Mouse (Mus musculus): ENCODE data around the gene Hrasls. TPM values are rescaled to one million over a fixed set of nuclear protein-coding genes. Genes with fewer than 3 reads are reported as not detected.

The Hrasls gene
- 0.19 and 0.20 TPM in 2 replicates for polyA plus RNA-seq (2015; fragmentation: Nextera tagmentation; extraction: Ambion mirVana)

DNA sequence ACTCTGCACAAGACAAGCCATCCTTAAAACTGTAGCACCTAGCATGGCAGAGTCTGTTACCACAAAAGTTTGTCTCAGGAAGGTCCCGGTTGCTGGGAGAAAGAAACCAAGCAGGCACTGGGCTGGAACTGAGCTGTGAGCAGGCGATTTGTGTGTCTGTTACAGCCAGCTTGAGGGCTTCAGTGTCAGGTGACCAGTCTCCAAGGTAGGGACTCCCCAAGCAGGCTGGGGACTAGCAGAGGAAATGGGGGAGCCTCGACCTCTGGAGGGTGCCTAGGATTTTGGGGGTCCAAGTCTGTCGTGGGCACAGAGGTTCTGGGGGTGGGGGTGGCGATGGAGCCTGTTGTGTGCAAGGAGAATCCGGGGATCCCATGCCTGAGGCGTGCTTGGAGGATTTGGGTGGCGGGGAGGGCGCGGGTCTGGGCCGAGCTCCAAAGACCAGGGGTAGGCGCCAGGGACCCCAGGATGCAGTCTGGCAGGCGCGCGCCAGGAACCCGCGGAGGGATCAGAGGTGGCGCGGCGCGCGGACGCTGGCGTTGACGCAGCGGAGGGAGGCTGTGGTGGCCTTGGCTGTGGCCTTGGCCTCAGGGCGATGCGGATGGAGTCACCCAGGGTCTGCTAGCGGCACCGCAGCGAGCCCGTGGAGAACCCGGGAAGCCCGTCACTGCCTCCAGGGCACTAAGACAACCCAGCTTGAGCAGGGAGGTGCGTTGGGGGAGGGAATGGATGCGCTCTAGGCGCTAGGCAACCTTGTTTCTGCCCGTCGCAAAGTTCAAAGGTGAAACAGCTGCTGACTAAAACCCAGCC, at the start of gene Hrasls:
TSS of gene Hrasls (plus strand) at position 91 of the 807 bp plus-strand sequence.
- DNase-seq (ENCODE audit: low spot score) = no peak

DNA sequence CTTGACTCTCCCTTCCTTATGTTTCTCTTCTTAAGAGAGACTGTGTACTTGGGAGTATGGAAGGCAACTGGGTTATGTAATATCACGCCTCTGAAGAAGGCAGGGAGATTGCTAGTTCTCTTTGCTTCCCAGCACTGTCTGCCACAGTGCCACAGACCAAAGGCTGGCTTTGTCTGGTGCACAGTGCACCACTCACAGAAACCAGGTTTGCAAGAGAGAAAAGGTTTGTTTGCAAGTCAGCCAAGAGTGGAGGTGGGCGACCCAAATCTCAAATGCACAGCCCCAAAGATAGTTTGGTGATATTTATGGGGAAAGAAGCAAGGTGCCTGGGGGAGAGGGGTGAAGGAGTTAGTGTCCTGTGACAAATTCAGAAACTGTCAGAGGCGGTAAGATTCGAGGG, 47.2 kb upstream of the Hrasls start:
- no peak for DNase-seq (ENCODE audit: low spot score)

DNA sequence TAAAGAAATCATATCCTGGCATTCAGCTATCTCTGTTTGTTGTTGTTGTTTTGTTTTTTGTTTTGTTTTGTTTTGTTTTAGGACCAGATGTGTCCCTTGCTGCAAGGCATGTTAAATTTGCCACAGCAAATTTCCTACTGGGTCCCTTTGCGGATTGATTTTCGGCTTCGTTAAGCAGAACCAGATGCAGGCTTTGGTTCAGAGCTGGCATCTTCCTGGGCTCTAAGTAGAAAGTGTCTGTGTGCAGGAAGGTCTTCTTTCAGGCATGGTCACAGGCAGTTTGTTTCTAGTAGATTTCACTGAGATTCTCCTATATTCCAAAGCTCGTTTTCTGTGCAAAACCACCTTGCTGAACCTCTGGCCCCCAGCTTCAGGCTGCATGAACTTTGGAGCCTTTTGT, 42.4 kb upstream of the Hrasls start:
- DNase-seq (ENCODE audit: low spot score) = no peak

DNA sequence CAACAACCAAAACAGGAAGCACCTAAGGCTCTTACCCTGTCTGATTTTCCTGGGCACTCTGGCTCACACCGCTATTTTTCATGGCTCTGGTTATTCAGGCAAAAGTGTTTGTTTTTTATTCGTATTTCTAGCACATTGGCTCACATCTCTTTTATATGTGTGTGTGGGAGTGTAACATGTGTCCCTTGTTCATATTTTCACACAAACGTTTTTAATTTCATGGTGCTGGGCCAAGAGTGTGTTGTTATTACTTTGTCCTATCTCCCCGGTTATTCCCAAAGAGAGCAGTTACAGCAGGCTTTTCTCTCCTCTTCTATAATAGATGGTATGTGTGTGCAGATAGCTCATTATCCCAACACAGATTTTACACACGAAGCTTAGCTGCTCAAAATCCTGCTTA, 37.8 kb upstream of the Hrasls start:
- no peak for DNase-seq (ENCODE audit: low spot score)

DNA sequence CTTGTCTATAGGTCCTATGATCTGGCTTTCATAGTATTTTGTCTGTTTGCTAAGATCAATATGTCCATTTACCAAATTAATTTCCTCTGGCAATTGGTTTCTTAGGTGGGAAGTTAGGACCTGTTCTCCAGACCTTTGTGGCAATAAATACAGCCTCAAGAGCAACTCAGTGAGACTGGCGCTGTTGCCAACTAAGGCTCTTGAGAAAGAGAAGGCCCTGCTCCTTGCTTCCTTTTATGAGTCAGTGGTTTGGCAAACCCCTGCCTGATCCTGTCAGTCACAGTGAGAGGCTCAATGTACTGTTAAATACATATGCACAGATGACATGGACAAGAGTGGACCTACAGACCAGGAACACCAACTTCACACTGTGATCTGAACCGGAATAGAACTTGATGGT, 36.3 kb upstream of the Hrasls start:
- no peak for DNase-seq (ENCODE audit: low spot score)

DNA sequence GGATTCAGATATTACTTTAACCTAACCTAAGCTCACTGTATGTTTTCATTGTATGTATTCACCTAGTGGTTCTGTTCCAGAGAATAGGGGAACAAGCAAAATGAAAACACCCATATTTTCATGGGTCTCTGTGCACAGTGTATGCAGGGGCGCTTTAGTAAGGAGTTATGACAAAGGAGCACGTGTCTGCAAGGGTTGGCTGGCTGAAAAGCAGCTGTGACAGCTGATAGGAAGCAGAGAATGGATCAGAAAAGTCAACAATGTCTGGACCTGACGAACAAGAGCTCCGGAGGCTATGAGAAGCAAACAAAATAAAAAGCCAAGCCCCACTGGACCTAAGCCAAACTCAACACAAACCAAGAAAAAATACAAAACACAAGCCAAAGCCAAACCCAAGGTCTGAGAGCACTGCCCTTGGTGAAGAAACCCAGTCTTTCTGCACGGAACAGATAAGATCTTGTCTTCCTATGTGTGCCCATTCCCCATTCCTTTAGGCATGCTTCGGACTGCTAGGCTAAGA, 34.6 kb upstream of the Hrasls start:
- DNase-seq (ENCODE audit: low spot score) = no peak

DNA sequence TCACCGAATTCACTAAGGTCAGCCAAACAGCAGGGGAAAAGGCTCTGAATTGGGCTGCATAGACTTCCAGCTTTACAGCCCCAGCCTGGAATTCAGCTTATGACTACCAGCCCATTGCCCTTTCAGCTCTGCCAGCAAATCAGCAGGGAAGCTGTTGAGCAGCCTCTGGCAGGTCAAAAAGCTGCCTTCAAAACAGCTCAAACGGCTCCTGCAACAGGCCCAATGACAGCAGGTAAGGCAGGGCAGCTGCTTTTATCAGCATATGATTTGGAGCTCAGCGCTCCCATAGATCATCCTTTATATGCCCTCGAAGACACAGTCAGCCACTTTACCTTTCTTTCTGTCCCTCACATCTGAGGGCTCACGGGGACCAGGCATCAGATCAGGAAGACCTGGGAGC, 16.6 kb upstream of the Hrasls start:
- DNase-seq (ENCODE audit: low spot score) = no peak

DNA sequence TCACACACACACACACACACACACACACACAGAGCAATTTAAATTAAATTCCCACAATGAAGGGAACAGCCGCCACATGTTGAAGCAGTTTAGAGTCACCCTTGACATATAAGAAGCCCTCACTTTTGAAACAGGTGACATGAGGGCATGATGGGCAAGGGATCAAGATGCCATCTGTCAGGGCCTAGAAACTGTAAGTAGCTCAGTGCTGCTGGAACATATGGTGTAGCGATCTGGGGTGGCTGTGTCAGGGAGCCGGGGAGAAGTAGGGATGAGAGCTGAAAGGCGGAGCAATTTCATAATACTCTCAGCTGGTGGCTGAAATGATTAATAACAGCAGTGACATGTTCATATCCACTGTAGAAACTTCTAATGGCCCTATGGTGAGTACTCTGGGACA, 15.5 kb upstream of the Hrasls start:
- no peak for DNase-seq (ENCODE audit: low spot score)

DNA sequence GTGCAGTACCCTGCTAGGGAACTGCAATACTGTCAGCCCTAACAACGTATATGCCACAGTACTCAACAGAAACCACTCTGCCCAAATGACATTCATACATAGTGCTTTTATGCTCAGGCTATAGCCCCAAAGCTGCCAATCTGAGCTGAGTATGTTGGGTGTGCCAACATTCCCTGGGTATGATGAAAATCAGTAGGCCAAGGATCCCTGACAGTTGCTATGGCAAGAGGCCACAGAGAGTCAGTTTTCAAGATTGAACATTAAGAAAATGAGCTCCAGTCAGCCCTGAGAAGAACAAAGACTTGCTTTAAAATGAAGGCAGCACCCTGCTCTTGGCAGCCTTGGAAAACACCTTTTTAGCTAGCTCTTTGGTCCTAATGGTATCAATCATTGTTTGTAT, 14.3 kb upstream of the Hrasls start:
- no peak for DNase-seq (ENCODE audit: low spot score)

DNA sequence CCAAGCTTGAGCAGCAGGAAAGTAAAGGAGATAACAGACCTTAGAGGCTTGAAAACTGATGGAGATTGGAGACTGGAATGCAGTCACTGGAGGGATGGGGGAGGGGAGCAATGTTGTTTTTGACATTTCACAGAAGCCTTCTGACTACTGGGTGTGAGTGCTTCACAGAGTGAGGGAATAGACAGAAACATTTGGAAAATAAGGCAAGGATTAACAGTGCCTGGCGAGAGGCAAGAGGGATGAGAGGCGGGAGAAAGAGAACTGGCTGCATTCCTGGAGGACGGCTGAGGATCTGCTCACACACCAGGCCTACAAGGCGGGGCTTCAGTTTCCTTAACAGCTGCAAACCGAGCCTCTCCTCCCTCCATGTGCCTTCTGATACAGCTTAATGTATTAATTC, 11.0 kb upstream of the Hrasls start:
- no peak for DNase-seq (ENCODE audit: low spot score)

DNA sequence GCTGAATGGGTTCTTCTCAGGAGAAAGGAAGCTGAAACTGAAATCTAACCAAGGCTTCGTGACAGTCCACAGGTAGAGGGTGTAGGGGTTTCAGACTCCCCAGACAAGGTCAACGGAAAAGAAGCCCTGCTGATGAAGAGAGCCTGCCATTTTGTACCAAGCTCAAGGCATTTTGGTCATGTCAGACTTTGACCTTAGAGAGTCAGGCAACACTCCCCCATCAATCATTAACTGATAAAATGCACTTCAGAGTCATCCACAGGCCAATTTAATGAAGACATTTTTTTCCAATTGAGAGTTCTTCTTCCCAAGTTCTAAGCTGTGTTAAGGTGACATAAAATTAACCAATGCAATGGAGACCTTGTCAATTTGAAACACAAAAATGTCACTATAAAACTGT, 8.3 kb upstream of the Hrasls start:
- DNase-seq (ENCODE audit: low spot score) = no peak

DNA sequence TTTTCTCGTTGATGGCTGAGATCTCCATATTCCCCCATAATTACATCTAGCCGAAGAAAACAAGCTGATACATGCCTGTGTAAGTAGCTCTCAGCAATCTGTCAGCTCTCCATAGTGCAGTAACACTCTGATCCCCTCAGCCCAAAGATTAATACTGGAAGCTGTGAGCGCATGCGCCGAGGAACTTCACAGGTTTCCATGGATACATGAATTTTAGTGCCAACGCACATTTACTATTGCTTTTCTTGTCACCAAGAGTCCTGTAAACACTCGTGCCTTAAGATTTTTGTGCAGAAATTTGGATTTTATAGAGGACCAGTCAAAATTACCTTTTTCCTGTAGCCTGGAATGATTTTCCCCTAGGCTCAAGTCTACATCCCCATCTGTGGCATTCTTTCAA, 4.6 kb upstream of the Hrasls start:
- DNase-seq (ENCODE audit: low spot score) = no peak

DNA sequence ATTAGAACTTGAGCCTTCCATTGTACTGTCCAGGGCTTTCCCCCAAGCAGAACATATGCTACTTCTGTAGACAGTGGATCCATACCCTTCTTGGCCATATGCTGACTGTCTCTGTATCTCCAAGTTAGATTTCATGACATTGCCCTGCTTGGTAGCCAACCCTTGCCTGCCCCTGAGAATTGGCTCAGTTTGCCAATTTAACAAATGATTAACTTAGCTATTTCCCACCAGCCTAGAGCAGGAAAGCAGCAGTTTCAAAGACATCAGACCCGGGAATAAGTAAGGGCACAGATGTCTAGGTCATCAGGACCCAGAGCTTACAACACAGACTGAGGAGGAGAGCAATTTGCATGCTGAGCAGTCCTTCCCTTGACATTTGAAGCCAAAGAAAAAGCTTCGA, 3.9 kb upstream of the Hrasls start:
- DNase-seq (ENCODE audit: low spot score) = no peak

DNA sequence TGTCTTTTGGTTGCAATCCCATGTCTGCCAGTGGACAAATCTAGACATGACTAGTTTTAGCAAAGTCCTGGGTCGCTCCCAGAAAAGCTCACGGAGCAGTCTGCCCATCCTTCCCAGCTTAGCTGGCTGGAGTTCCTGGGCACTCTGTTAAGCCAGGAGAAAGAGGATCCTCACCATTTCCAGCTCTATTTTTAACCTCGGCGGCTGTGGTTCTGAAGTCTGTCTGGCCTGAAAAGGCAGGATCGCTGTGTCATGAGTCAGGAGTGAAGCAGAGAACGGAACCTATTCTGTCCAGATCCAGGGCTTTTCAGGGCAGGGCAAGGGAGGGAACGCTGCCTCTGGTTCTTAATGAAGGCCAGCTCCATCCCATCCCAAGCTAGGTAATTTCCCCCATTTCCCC, 654 bp upstream of the Hrasls start:
- DNase-seq (ENCODE audit: low spot score) = no peak

DNA sequence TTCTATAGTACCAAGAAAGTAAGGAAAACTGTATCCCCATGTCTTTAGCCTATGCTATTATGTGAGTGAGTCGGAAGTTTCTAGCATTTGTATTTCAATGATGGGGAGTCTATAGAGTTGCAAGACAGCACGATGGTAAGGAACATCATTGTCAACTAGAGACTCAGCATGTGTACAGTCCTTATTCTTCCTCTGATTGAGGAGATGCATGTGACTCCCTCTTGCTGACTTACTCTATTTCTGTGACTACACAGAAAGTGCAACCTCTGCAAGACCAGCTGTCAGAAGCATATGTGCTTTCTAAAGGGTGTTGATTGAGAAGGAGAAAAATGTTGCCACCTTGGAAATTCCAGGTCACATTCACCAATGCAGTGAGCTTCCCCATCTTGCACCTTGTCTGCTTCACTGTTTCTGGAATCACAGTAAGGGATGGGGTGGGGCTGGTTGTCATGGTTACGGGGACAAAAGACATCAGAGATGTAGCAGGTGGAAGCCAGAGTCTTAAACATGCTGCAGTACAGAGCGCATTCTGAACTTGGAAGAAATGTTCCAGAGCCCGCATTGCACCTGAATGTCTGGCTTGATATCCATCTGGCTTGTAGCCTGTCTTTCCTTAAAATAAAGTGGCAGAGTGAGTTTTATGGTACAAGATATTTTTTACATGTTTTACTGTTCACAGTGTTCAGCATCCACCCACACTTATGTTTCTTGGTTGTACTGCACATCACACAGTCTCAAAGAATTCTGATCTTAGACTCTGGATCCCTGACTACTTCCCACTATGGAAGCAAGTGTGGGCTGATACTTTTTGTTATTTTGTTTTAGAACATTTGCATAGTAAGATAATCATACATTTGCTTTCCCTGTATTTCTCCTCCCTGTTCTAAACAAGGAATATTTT, 7.2 kb downstream of the Hrasls start:
- no peak for DNase-seq (ENCODE audit: low spot score)

DNA sequence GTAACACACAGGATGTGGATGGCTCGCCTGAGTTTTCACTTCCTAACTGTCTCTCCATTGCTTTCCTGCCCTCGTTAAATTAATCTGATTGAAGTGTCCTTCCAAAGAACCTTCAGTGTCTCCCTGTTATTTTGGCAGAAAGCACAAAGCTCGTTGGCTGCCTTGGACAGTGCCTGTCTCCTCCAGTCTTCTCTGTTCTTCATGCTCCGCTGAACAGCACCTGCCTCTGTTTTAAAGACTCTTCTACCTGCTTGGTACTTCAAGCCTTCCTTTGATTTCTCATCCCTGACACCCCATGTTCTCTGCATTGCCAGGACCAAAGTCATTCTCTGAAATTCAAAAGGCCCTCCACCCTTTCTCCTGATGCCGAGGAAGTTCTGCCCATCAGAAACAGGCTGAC, 26.5 kb downstream of the Hrasls start:
- DNase-seq (ENCODE audit: low spot score) = no peak

DNA sequence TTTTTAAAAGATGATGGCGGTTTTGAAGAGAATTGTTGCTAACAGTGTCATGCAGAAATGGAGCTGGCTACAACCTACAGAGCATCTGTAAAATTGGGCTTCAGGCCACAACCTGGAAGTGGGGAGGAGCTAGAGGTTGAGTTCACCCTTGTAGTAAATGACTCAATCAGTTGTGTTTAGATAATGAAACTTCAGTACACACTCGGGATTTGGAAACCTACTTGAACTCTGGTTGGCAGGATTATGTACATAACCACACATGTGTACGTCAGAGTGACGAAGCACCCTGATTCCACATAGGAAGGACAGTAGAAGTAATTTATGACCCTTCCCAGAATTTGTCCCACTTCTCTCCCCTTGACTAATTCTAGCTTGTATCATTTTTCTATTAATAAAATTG, 44.8 kb downstream of the Hrasls start:
- no peak for DNase-seq (ENCODE audit: low spot score)

Other genes starting within 250 kb of the Hrasls start
- not detected in 2 replicates for gene Atp13a5, start 169.0 kb downstream of the Hrasls start, polyA plus RNA-seq (2015; fragmentation: Nextera tagmentation; extraction: Ambion mirVana)

All from thymus, postnatal 0 days (tissue).